Mouse (Mus musculus) embryo, embryonic 11.5 days (tissue): ENCODE data around the gene Casq1.

Experiments
- DNase-seq: peaks from one replicate; pipeline ENCODE4 v3.0.0-alpha.2; 2012; ENCODE audit warnings: low read depth, low spot score

Gene Casq1

GRCm38 (mm10) chr1:172206141-172206917 is 13.3 kb downstream of the Casq1 start, which contains the start of gene Pea15a:
Gene Pea15a, minus strand, starts transcription at chr1:172206804.
- no peak for DNase-seq

- no peak for DNase-seq
These were observed 14.0 kb downstream of the Casq1 start for GRCm38 (mm10) chr1:172205741-172206087.

GRCm38 (mm10) chr1:172204814-172205740 is 14.6 kb downstream of the Casq1 start:
- no peak for DNase-seq

- DNase-seq, result no peak
These were observed 15.4 kb downstream of the Casq1 start for GRCm38 (mm10) chr1:172204033-172204813.

GRCm38 (mm10) chr1:172203566-172203965 is 16.1 kb downstream of the Casq1 start:
- no peak for DNase-seq

GRCm38 (mm10) chr1:172202894-172203522 is 16.7 kb downstream of the Casq1 start:
- no peak for DNase-seq

GRCm38 (mm10) chr1:172201967-172202880 is 17.4 kb downstream of the Casq1 start:
- DNase-seq, result no peak

- DNase-seq, result no peak
These were observed 18.7 kb downstream of the Casq1 start for GRCm38 (mm10) chr1:172200871-172201447.

GRCm38 (mm10) chr1:172200161-172200560 is 19.5 kb downstream of the Casq1 start:
- DNase-seq, result no peak

- DNase-seq, result no peak
These were observed 20.7 kb downstream of the Casq1 start for GRCm38 (mm10) chr1:172198996-172199395.

GRCm38 (mm10) chr1:172198316-172198715 is 21.4 kb downstream of the Casq1 start:
- no peak for DNase-seq

GRCm38 (mm10) chr1:172197851-172198250 is 21.8 kb downstream of the Casq1 start:
- no peak for DNase-seq

GRCm38 (mm10) chr1:172197146-172197545 is 22.5 kb downstream of the Casq1 start:
- no peak for DNase-seq

- no peak for DNase-seq
These were observed 25.2 kb downstream of the Casq1 start for GRCm38 (mm10) chr1:172194435-172194834.

- no peak for DNase-seq
These were observed 27.5 kb downstream of the Casq1 start for GRCm38 (mm10) chr1:172192217-172192616.

- no peak for DNase-seq
These were observed 28.1 kb downstream of the Casq1 start for GRCm38 (mm10) chr1:172191578-172191977.

- DNase-seq, result no peak
These were observed 30.8 kb downstream of the Casq1 start for GRCm38 (mm10) chr1:172188891-172189290.

GRCm38 (mm10) chr1:172186401-172187289 is 33.0 kb downstream of the Casq1 start:
- DNase-seq, result no peak

GRCm38 (mm10) chr1:172183915-172184314 is 35.8 kb downstream of the Casq1 start:
- no peak for DNase-seq
